Mouse (Mus musculus): Measurements from ENCODE around the gene Sh3gl2. TPM values are rescaled to one million over a fixed set of nuclear protein-coding genes. Genes with fewer than 3 reads are reported as not detected.

Gene Sh3gl2
- polyA plus RNA-seq, 1 experiment from 2014 or later: 0.24 TPM

- no peak overlapping the region for H3K4me2 ChIP-seq (ENCODE audit: low read depth, low read length)
- H3K9ac ChIP-seq (ENCODE audit: low read depth, low read length): no peak overlapping the region
- H3K4me1 ChIP-seq (ENCODE audit: control insufficient read depth, low read depth, low read length): no peaks in the 10 kb centered on the region
- H3K27ac ChIP-seq (ENCODE audit: low read length): no peak overlapping the region
- no peaks in the 10 kb centered on the region for H3K27me3 ChIP-seq (ENCODE audit: control insufficient read depth, insufficient read depth, low read depth, low read length)
- 58% methylated on average over 7 of the region's 8 CpGs for WGBS (ENCODE audit: insufficient replicate concordance)
- no peaks in the 10 kb centered on the region for H3K9me3 ChIP-seq (replicated peaks; ENCODE audit: control insufficient read depth, low read length)
- no peaks in the 10 kb centered on the region for H3K36me3 ChIP-seq (ENCODE audit: control insufficient read depth, insufficient read depth)
- ATAC-seq (ENCODE audit: low read depth): no peak
- H3K4me3 ChIP-seq (ENCODE audit: low read depth, low read length): no peak overlapping the region
Measured at GRCm38 (mm10) chr4:85255771-85256389, 51.0 kb downstream of the Sh3gl2 start.

DNA sequence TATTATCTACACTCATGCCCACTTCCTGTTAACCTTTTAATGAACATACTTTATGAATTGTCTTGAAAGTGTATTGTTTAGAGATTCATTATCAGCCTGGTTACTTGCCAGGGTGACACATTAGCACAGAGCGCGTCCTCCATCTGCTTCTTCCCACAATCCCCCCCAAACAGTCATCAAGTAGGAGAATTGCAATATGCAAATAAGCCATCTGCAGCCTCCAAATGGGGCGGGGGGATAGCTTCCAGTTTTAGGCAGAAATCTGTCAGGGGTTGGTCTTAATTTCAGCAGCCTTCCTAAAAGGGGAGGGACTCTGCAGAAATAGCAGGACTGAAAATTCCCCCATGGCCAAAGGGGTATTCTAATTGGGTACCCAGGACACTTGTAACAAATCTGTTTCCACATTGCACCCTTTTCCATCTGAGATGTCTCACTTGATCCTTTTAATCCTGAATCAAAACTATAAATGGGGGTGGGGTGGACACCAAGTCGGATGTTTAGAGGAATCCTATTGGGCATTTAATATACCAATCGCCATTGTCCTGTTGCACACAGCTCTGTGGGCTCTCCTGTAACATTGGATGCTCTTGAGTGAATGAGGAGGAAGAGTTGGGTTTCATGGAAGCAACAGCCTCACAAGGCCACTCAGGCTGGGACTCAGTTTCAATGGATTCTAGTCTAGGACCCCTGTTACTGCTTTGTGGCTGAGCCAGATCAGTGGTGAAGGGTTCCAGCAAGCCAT lies 51.7 kb downstream of the Sh3gl2 start:
- H3K4me2 ChIP-seq (ENCODE audit: low read depth, low read length): no peak overlapping the region
- H3K9me3 ChIP-seq (replicated peaks; ENCODE audit: control insufficient read depth, low read length): no peaks in the 10 kb centered on the region
- H3K36me3 ChIP-seq (ENCODE audit: control insufficient read depth, insufficient read depth): no peaks in the 10 kb centered on the region
- H3K27me3 ChIP-seq (ENCODE audit: control insufficient read depth, insufficient read depth, low read depth, low read length): no peaks in the 10 kb centered on the region
- ATAC-seq (ENCODE audit: low read depth): no peak
- 57% methylated on average over 5 of the region's 5 CpGs for WGBS (ENCODE audit: insufficient replicate concordance)
- H3K4me3 ChIP-seq (ENCODE audit: low read depth, low read length): no peak overlapping the region
- H3K9ac ChIP-seq (ENCODE audit: low read depth, low read length): no peak overlapping the region
- no peak overlapping the region for H3K27ac ChIP-seq (ENCODE audit: low read length)
- H3K4me1 ChIP-seq (ENCODE audit: control insufficient read depth, low read depth, low read length): no peaks in the 10 kb centered on the region

DNA sequence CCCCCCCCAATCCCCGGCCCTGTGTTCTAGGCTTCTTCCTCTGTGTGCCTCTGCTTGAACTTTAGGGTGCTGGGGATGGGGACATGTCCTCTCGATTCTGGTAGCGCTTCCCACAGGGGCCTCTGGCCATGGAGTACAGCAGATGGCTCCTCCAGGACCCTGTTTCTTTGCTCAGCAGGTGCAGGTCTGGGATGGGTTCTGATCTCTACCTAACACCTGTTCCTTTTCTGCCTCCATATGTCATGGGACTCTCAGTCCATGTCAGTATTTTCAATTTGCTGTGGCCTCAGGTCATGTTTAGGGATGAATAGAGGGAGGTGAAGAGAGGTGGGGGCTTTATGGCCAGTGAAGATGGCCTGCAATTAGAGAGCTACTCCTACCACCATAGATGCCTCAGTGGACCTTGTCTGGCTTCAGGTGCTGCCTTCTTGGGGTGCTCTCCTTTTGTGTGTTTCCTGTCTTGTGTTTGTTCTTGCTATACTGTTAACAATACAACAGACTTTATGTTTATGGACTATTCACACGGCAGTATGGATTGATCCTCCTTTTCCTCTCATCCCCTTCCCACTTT lies 52.9 kb downstream of the Sh3gl2 start:
- no peaks in the 10 kb centered on the region for H3K9me3 ChIP-seq (replicated peaks; ENCODE audit: control insufficient read depth, low read length)
- H3K27ac ChIP-seq (ENCODE audit: low read length): no peak overlapping the region
- no peak overlapping the region for H3K4me2 ChIP-seq (ENCODE audit: low read depth, low read length)
- ATAC-seq (ENCODE audit: low read depth): no peak
- no peaks in the 10 kb centered on the region for H3K4me1 ChIP-seq (ENCODE audit: control insufficient read depth, low read depth, low read length)
- 65% methylated on average over 3 of the region's 4 CpGs for WGBS (ENCODE audit: insufficient replicate concordance)
- H3K36me3 ChIP-seq (ENCODE audit: control insufficient read depth, insufficient read depth): no peaks in the 10 kb centered on the region
- H3K4me3 ChIP-seq (ENCODE audit: low read depth, low read length): no peak overlapping the region
- H3K9ac ChIP-seq (ENCODE audit: low read depth, low read length): no peak overlapping the region
- no peaks in the 10 kb centered on the region for H3K27me3 ChIP-seq (ENCODE audit: control insufficient read depth, insufficient read depth, low read depth, low read length)

DNA sequence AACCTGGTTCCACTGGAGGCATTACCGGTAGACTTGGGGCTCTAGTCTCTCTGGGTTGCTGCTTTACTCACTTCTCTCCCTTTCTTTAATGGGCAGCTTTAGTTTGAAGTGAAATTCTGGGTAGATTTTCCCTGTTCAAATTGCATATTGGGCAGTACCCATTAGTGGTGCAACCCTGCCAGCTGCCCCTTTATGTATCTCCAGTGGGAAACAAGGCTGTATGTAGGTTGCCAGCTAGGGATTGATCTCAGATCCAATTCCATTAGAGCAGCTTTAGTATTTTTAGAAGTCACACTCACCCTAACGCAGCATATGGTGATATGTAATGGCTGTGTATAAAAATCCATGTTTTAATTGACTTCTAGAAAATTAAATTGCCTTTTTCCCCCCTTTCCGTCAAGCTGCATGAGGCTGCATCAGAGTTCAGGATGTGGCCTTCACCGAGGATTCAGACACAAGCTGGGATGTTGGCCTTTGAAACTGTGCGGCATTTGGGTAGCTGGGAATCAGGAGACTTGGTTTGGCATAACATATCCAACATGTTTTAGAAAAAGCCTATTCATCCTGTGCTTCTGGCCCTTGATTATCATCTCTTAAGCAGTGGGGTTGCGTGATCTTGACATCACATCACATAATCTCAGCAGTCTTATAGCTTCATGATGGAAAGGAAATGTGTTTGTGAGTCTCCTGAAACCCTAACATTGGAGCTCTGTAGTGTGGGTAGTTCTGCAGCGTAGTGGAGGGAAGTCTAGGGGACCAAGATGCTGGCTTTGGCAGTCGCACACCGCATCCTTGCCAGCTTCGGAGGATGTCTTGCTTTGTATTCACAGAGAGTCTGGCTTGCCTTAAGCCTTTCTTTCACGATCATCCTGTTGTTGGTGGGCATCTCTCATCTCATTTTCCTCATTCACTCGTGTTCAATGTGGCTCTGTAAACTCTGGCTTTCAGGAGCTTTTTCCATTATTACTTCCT lies 56.0 kb downstream of the Sh3gl2 start:
- H3K4me3 ChIP-seq (ENCODE audit: low read depth, low read length): no peak overlapping the region
- no peaks in the 10 kb centered on the region for H3K27me3 ChIP-seq (ENCODE audit: control insufficient read depth, insufficient read depth, low read depth, low read length)
- ATAC-seq (ENCODE audit: low read depth): no peak
- 66% methylated on average over 12 of the region's 12 CpGs for WGBS (ENCODE audit: insufficient replicate concordance)
- H3K27ac ChIP-seq (ENCODE audit: low read length): no peak overlapping the region
- H3K9me3 ChIP-seq (replicated peaks; ENCODE audit: control insufficient read depth, low read length): no peaks in the 10 kb centered on the region
- no peaks in the 10 kb centered on the region for H3K4me1 ChIP-seq (ENCODE audit: control insufficient read depth, low read depth, low read length)
- no peak overlapping the region for H3K9ac ChIP-seq (ENCODE audit: low read depth, low read length)
- H3K4me2 ChIP-seq (ENCODE audit: low read depth, low read length): no peak overlapping the region
- H3K36me3 ChIP-seq (ENCODE audit: control insufficient read depth, insufficient read depth): no peaks in the 10 kb centered on the region

- Histone ChIP-seq H3K4me3 (ENCODE audit: low read depth, low read length) (no peak overlapping the region), H3K4me1 (ENCODE audit: control insufficient read depth, low read depth, low read length) (no peaks in the 10 kb centered on the region), H3K27me3 (ENCODE audit: control insufficient read depth, insufficient read depth, low read depth, low read length) (no peaks in the 10 kb centered on the region), H3K4me2 (ENCODE audit: low read depth, low read length) (no peak overlapping the region), H3K27ac (ENCODE audit: low read length) (no peak overlapping the region), H3K9ac (ENCODE audit: low read depth, low read length) (no peak overlapping the region), H3K9me3 (replicated peaks; ENCODE audit: control insufficient read depth, low read length) (no peaks in the 10 kb centered on the region), H3K36me3 (ENCODE audit: control insufficient read depth, insufficient read depth) (no peaks in the 10 kb centered on the region)
- ATAC-seq (ENCODE audit: low read depth): no peak
- 43% methylated on average over 6 of the region's 6 CpGs for WGBS (ENCODE audit: insufficient replicate concordance)
Measured at GRCm38 (mm10) chr4:85262146-85262545, 57.2 kb downstream of the Sh3gl2 start.

GRCm38 (mm10) chr4:85262606-85263005 lies 57.7 kb downstream of the Sh3gl2 start:
- Histone ChIP-seq H3K27ac (ENCODE audit: low read length) (no peak overlapping the region), H3K4me2 (ENCODE audit: low read depth, low read length) (no peak overlapping the region), H3K27me3 (ENCODE audit: control insufficient read depth, insufficient read depth, low read depth, low read length) (no peaks in the 10 kb centered on the region), H3K4me3 (ENCODE audit: low read depth, low read length) (no peak overlapping the region), H3K9me3 (replicated peaks; ENCODE audit: control insufficient read depth, low read length) (no peaks in the 10 kb centered on the region), H3K4me1 (ENCODE audit: control insufficient read depth, low read depth, low read length) (no peaks in the 10 kb centered on the region), H3K9ac (ENCODE audit: low read depth, low read length) (no peak overlapping the region), H3K36me3 (ENCODE audit: control insufficient read depth, insufficient read depth) (no peaks in the 10 kb centered on the region)
- ATAC-seq (ENCODE audit: low read depth): no peak
- WGBS (ENCODE audit: insufficient replicate concordance): 70% methylated on average over 13 of the region's 13 CpGs

DNA sequence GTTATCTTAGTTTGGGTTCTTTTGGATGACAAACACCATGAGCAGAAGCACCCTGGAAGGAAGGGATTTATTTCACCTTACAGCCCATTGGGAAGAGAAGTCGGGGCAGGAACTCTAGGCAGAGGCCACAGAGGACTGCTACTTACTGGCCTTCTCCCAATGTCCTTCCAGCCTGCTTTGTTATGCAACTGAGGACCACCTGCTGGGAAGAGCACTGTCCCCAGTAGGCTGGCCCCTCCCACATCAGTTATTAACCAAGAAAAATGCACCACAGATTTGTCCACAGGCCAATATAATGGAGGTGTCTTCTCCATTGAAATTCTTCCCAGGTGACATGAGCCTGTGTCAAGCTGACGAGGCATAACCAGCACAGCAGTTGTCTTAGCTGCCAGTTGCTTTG lies 62.5 kb downstream of the Sh3gl2 start:
- Histone ChIP-seq H3K9me3 (replicated peaks; ENCODE audit: control insufficient read depth, low read length) (no peaks in the 10 kb centered on the region), H3K27ac (ENCODE audit: low read length) (no peak overlapping the region), H3K4me1 (ENCODE audit: control insufficient read depth, low read depth, low read length) (no peaks in the 10 kb centered on the region), H3K4me2 (ENCODE audit: low read depth, low read length) (no peak overlapping the region), H3K9ac (ENCODE audit: low read depth, low read length) (no peak overlapping the region), H3K27me3 (ENCODE audit: control insufficient read depth, insufficient read depth, low read depth, low read length) (no peaks in the 10 kb centered on the region), H3K4me3 (ENCODE audit: low read depth, low read length) (no peak overlapping the region), H3K36me3 (ENCODE audit: control insufficient read depth, insufficient read depth) (no peaks in the 10 kb centered on the region)
- no peak for ATAC-seq (ENCODE audit: low read depth)
- WGBS (ENCODE audit: insufficient replicate concordance): 56% methylated on average over 2 of the region's 2 CpGs

DNA sequence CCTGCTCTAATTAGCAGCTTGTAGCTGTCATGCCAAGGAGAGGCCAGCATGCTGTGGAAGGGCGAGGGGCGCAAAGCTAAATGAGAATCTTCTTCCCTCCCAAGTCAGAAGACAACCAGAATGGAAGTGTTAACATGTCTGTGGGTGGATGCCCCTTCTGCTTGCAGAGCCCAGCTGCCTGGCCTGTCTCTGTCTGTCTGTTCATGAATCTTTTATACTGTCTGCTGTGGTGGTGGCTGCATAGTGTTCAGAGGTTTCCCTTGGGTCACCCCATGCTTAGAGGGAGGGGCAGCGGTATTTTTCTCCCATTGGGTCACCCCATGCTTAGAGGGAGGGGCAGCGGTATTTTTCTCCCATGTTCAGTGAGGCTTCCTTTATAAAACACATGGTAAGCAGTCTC lies 68.0 kb downstream of the Sh3gl2 start:
- ATAC-seq (ENCODE audit: low read depth): no peak
- 55% methylated on average over 4 of the region's 4 CpGs for WGBS (ENCODE audit: insufficient replicate concordance)
- H3K27me3 ChIP-seq (ENCODE audit: control insufficient read depth, insufficient read depth, low read depth, low read length): no peaks in the 10 kb centered on the region
- no peak overlapping the region for H3K4me3 ChIP-seq (ENCODE audit: low read depth, low read length)
- no peak overlapping the region for H3K4me2 ChIP-seq (ENCODE audit: low read depth, low read length)
- no peaks in the 10 kb centered on the region for H3K36me3 ChIP-seq (ENCODE audit: control insufficient read depth, insufficient read depth)
- no peak overlapping the region for H3K27ac ChIP-seq (ENCODE audit: low read length)
- H3K9me3 ChIP-seq (replicated peaks; ENCODE audit: control insufficient read depth, low read length): no peaks in the 10 kb centered on the region
- H3K4me1 ChIP-seq (ENCODE audit: control insufficient read depth, low read depth, low read length): no peaks in the 10 kb centered on the region
- H3K9ac ChIP-seq (ENCODE audit: low read depth, low read length): no peak overlapping the region
